Mouse (Mus musculus): ENCODE measurements around the gene Cox7a1. TPM values are rescaled to one million over a fixed set of nuclear protein-coding genes. Genes with fewer than 3 reads are reported as not detected.

Gene Cox7a1
- 1 to 10 TPM in 1 of 2 experiments, not detected in 1; 1.5 TPM for total RNA-seq (2023)

GRCm38 (mm10) chr7:30183879-30184289 lies at the start of gene Cox7a1:
TSS of gene Cox7a1 (plus strand) at chr7:30184144.

GRCm38 (mm10) chr7:30169583-30170282 lies 14.2 kb upstream of the Cox7a1 start, which contains the start of gene Zfp146:
TSS of gene Zfp146 (minus strand) at chr7:30169750.

GRCm38 (mm10) chr7:30198481-30198971 lies 14.6 kb downstream of the Cox7a1 start, which contains the start of gene Capns1:
TSS of gene Capns1 (minus strand) at chr7:30198811.

GRCm38 (mm10) chr7:30231669-30232454 lies 47.9 kb downstream of the Cox7a1 start, which contains the start of the genes Polr2i and Tbcb:
TSS of gene Polr2i (plus strand) at chr7:30231948.
TSS of gene Tbcb (minus strand) at chr7:30232272.

GRCm38 (mm10) chr7:30235625-30236024 lies 51.7 kb downstream of the Cox7a1 start, which contains the start of gene Ovol3:
TSS of gene Ovol3 (minus strand) at chr7:30235725.

Other genes starting within 250 kb of the Cox7a1 start
- 1 to 10 TPM; 4.8 to 7.2 TPM for gene Zfp74, start 230.1 kb upstream of the Cox7a1 start, total RNA-seq (2023)
- gene Zfp568, start 200.2 kb upstream of the Cox7a1 start, total RNA-seq (2023), result 10 to 100 TPM; 14.3 to 16.7 TPM
- gene Zfp14, start 132.8 kb upstream of the Cox7a1 start, total RNA-seq (2023), result 1 to 10 TPM in 1 of 2 experiments, under 1 TPM in 1; 0.61 to 2.1 TPM
- gene Zfp82, start 111.2 kb upstream of the Cox7a1 start, total RNA-seq (2023), result 1 to 10 TPM in 1 of 2 experiments, under 1 TPM in 1; 0.82 to 1.2 TPM
- gene Gm26920, start 93.7 kb upstream of the Cox7a1 start, total RNA-seq (2023), result not detected
- 1 to 10 TPM; 2.5 to 3.2 TPM for gene Zfp566, start 93.6 kb upstream of the Cox7a1 start, total RNA-seq (2023)
- 10 to 100 TPM; 14.7 to 16.2 TPM for gene Zfp260, start 89.4 kb upstream of the Cox7a1 start, total RNA-seq (2023)
- gene Zfp382, start 62.2 kb upstream of the Cox7a1 start, total RNA-seq (2023), result 1 to 10 TPM; 2.7 to 5.0 TPM
- 10 to 100 TPM; 23.9 to 24.1 TPM for gene Zfp146, start 14.4 kb upstream of the Cox7a1 start, total RNA-seq (2023)
- 100 to 1,000 TPM; 298 to 315 TPM for gene Capns1, start 14.7 kb downstream of the Cox7a1 start, total RNA-seq (2023)
- gene Polr2i, start 47.8 kb downstream of the Cox7a1 start, total RNA-seq (2023), result 10 to 100 TPM; 47.9 to 57.5 TPM
- gene Tbcb, start 48.1 kb downstream of the Cox7a1 start, total RNA-seq (2023), result 10 to 100 TPM; 39.7 to 59.4 TPM
- not detected for gene Ovol3, start 51.6 kb downstream of the Cox7a1 start, total RNA-seq (2023)
- 1 to 10 TPM in 1 of 2 experiments, under 1 TPM in 1; 0.73 to 2.0 TPM for gene Thap8, start 96.0 kb downstream of the Cox7a1 start, total RNA-seq (2023)
- 10 to 100 TPM; 16.7 to 20.0 TPM for gene Wdr62, start 96.3 kb downstream of the Cox7a1 start, total RNA-seq (2023)
- under 1 TPM in 1 of 2 experiments, not detected in 1; 0.21 TPM for gene Clip3, start 107.6 kb downstream of the Cox7a1 start, total RNA-seq (2023)
- 10 to 100 TPM; 30.8 to 31.4 TPM for gene Alkbh6, start 124.6 kb downstream of the Cox7a1 start, total RNA-seq (2023)
- 1 to 10 TPM; 1.9 to 3.4 TPM for gene Syne4, start 130.7 kb downstream of the Cox7a1 start, total RNA-seq (2023)
- 1 to 10 TPM; 3.8 to 4.6 TPM for gene E130208F15Rik, start 137.6 kb downstream of the Cox7a1 start, total RNA-seq (2023)
- gene Sdhaf1, start 139.8 kb downstream of the Cox7a1 start, total RNA-seq (2023), result 10 to 100 TPM; 15.3 to 15.4 TPM
- gene Lrfn3, start 178.6 kb downstream of the Cox7a1 start, total RNA-seq (2023), result under 1 TPM in 1 of 2 experiments, not detected in 1; 0.21 TPM
- gene Tyrobp, start 229.6 kb downstream of the Cox7a1 start, total RNA-seq (2023), result 1,000 to 10,000 TPM; 2,439 to 2,603 TPM
- gene Hcst, start 235.7 kb downstream of the Cox7a1 start, total RNA-seq (2023), result 10 to 100 TPM; 45.6 to 46.9 TPM
- gene Nfkbid, start 237.6 kb downstream of the Cox7a1 start, total RNA-seq (2023), result 100 to 1,000 TPM; 116 to 140 TPM